ENCODE assay signal across 22 mouse cellular contexts in genomic region chr9:84837498-84837897, GRCm38 (mm10).
"Had no signal": no experiment of that assay in that cellular context is flagged by ENCODE, and none has a peak within 500 bp of the region (broad histone marks: within the 10 kb centered on the region; RNA-seq: fewer than 3 reads in every experiment).

No protein-coding gene starts in this region.

- H3K27me3 ChIP-seq: liver, embryonic 13.5 days; liver, embryonic 15.5 days; lung, embryonic 15.5 days; megakaryocyte, embryonic 14.5 days; neural tube, embryonic 13.5 days; neural tube, embryonic 15.5 days had no signal

- H3K4me3 ChIP-seq: liver, embryonic 13.5 days; liver, embryonic 15.5 days; lung, embryonic 15.5 days; megakaryocyte, embryonic 14.5 days; myocyte; neural tube, embryonic 13.5 days; neural tube, embryonic 15.5 days had no signal

- DNase-seq: liver, embryonic 13.5 days; liver, postnatal 0 days; lung, adult 2 months; lung, postnatal 14 days; lung, postnatal 36 days; retina, postnatal 1 day; right cerebral cortex, adult 18-20 months; right cerebral cortex, postnatal 25 days; right cerebral cortex, postnatal 4 days; spleen, adult 18-20 months; thymus, adult 18-20 months; thymus, postnatal 14 days; thymus, postnatal 36 days had no signal

- ATAC-seq: liver, postnatal 0 days; lung, postnatal 0 days had no signal

- H3K9ac ChIP-seq: liver, embryonic 13.5 days; liver, embryonic 15.5 days; liver, postnatal 0 days; lung, embryonic 15.5 days; neural tube, embryonic 13.5 days; neural tube, embryonic 15.5 days had no signal

- H3K4me2 ChIP-seq: liver, embryonic 11.5 days; liver, embryonic 13.5 days; liver, embryonic 15.5 days; lung, embryonic 15.5 days; neural tube, embryonic 13.5 days; neural tube, embryonic 15.5 days had no signal

- H3K27ac ChIP-seq: liver, embryonic 13.5 days; liver, embryonic 15.5 days; lung, embryonic 15.5 days; macrophage; neural tube, embryonic 13.5 days; neural tube, embryonic 15.5 days had no signal

- H3K36me3 ChIP-seq: liver, embryonic 13.5 days; liver, embryonic 15.5 days; lung, embryonic 15.5 days; neural tube, embryonic 13.5 days; neural tube, embryonic 15.5 days had no signal

- H3K9me3 ChIP-seq: liver, embryonic 13.5 days; liver, embryonic 15.5 days; lung, embryonic 15.5 days; neural tube, embryonic 13.5 days; neural tube, embryonic 15.5 days had no signal

- H3K4me1 ChIP-seq: liver, embryonic 13.5 days; liver, embryonic 15.5 days; lung, embryonic 15.5 days; megakaryocyte, embryonic 14.5 days; neural tube, embryonic 13.5 days; neural tube, embryonic 15.5 days had no signal
